Mouse (Mus musculus) lung, postnatal 4 days (tissue): Measurements from ENCODE around the gene Cacybp.

ENCODE experiments used
- DNase-seq, 2 experiments: peaks; one replicate each; pipeline ENCODE4 v3.0.0; 2021

Gene Cacybp

GRCm38 (mm10) chr1:160212123-160212691 is 468 bp downstream of the Cacybp start:
- DNase-seq, result no peak

GRCm38 (mm10) chr1:160211597-160212122 is 1.0 kb downstream of the Cacybp start:
- DNase-seq, result no peak

- DNase-seq, result no peak
These were observed 2.1 kb downstream of the Cacybp start for GRCm38 (mm10) chr1:160210566-160210965.

- no peak for DNase-seq
These were observed 2.8 kb downstream of the Cacybp start for GRCm38 (mm10) chr1:160209844-160210243.

GRCm38 (mm10) chr1:160205486-160205885 is 7.2 kb downstream of the Cacybp start:
- DNase-seq, result no peak

- DNase-seq, result no peak
These were observed 17.4 kb downstream of the Cacybp start for GRCm38 (mm10) chr1:160195337-160195663.

GRCm38 (mm10) chr1:160194529-160195336 is 17.9 kb downstream of the Cacybp start, which contains the start of gene Mrps14:
Gene Mrps14 (plus strand): TSS chr1:160195215.
- DNase-seq, result peak; percentile 98 to 99

GRCm38 (mm10) chr1:160184506-160184905 is 28.2 kb downstream of the Cacybp start:
- DNase-seq, result peak in 1 of 2 experiments; percentile 40

GRCm38 (mm10) chr1:160181216-160181615 is 31.5 kb downstream of the Cacybp start:
- no peak for DNase-seq

- no peak for DNase-seq
These were observed 35.8 kb downstream of the Cacybp start for GRCm38 (mm10) chr1:160176903-160177302.

- no peak for DNase-seq
These were observed 46.1 kb downstream of the Cacybp start for GRCm38 (mm10) chr1:160166600-160166999.

- no peak for DNase-seq
These were observed 54.5 kb downstream of the Cacybp start for GRCm38 (mm10) chr1:160158190-160158589.

- no peak for DNase-seq
These were observed 59.2 kb downstream of the Cacybp start, which contains the start of gene Tnn for GRCm38 (mm10) chr1:160153480-160153879. Gene Tnn (minus strand): TSS chr1:160153580.
